Mouse (Mus musculus): ENCODE data around the gene Pygo2. TPM values are rescaled to one million over a fixed set of nuclear protein-coding genes. Genes with fewer than 3 reads are reported as not detected.
"Not testable (repeated sequence)": the region's sequence is repeated elsewhere in the genome, so short reads cannot be mapped to it uniquely, and the experiment has no call there.

The Pygo2 gene
- total RNA-seq, 1 experiment from 2014 or later, result 13.9 TPM

GRCm38 (mm10) chr3:89418170-89418860 lies 11.7 kb upstream of the Pygo2 start, which contains the start of the genes Cks1b and Shc1:
Gene Cks1b, minus strand, starts transcription at chr3:89418383.
Gene Shc1, plus strand, starts transcription at chr3:89418443.
- peak; percentile 88 for ATAC-seq (replicated peaks; ENCODE audit: low read depth, poor library complexity, severe bottlenecking)

- no peak for ATAC-seq (replicated peaks; ENCODE audit: low read depth, poor library complexity, severe bottlenecking)
Observed at GRCm38 (mm10) chr3:89418861-89419250, 11.2 kb upstream of the Pygo2 start.

GRCm38 (mm10) chr3:89419571-89419970 lies 10.4 kb upstream of the Pygo2 start:
- ATAC-seq (replicated peaks; ENCODE audit: low read depth, poor library complexity, severe bottlenecking), result no peak

- no peak for ATAC-seq (replicated peaks; ENCODE audit: low read depth, poor library complexity, severe bottlenecking)
Observed at GRCm38 (mm10) chr3:89419981-89420380, 10.0 kb upstream of the Pygo2 start.

- no peak for ATAC-seq (replicated peaks; ENCODE audit: low read depth, poor library complexity, severe bottlenecking)
Observed at GRCm38 (mm10) chr3:89420421-89420820, 9.6 kb upstream of the Pygo2 start.

- ATAC-seq (replicated peaks; ENCODE audit: low read depth, poor library complexity, severe bottlenecking), result peak; percentile 40
Observed at GRCm38 (mm10) chr3:89421002-89421774, 8.8 kb upstream of the Pygo2 start.

- ATAC-seq (replicated peaks; ENCODE audit: low read depth, poor library complexity, severe bottlenecking), result no peak
Observed at GRCm38 (mm10) chr3:89421810-89422473, 8.1 kb upstream of the Pygo2 start.

GRCm38 (mm10) chr3:89422556-89423205 lies 7.3 kb upstream of the Pygo2 start:
- ATAC-seq (replicated peaks; ENCODE audit: low read depth, poor library complexity, severe bottlenecking), result no peak

- ATAC-seq (replicated peaks; ENCODE audit: low read depth, poor library complexity, severe bottlenecking), result no peak
Observed at GRCm38 (mm10) chr3:89424416-89425140, 5.4 kb upstream of the Pygo2 start.

GRCm38 (mm10) chr3:89425141-89425525 lies 4.9 kb upstream of the Pygo2 start:
- ATAC-seq (replicated peaks; ENCODE audit: low read depth, poor library complexity, severe bottlenecking), result no peak

GRCm38 (mm10) chr3:89425876-89426275 lies 4.1 kb upstream of the Pygo2 start:
- no peak for ATAC-seq (replicated peaks; ENCODE audit: low read depth, poor library complexity, severe bottlenecking)

GRCm38 (mm10) chr3:89429021-89429420 lies 993 bp upstream of the Pygo2 start:
- not testable (repeated sequence) for ATAC-seq (replicated peaks; ENCODE audit: low read depth, poor library complexity, severe bottlenecking)

GRCm38 (mm10) chr3:89432606-89433005 lies 2.6 kb downstream of the Pygo2 start:
- ATAC-seq (replicated peaks; ENCODE audit: low read depth, poor library complexity, severe bottlenecking), result no peak

GRCm38 (mm10) chr3:89434532-89434931 lies 4.5 kb downstream of the Pygo2 start:
- ATAC-seq (replicated peaks; ENCODE audit: low read depth, poor library complexity, severe bottlenecking), result no peak

- ATAC-seq (replicated peaks; ENCODE audit: low read depth, poor library complexity, severe bottlenecking), result no peak
Observed at GRCm38 (mm10) chr3:89435041-89435440, 5.0 kb downstream of the Pygo2 start.

GRCm38 (mm10) chr3:89436176-89437113 lies 6.4 kb downstream of the Pygo2 start, which contains the start of gene Pbxip1:
Gene Pbxip1, plus strand, starts transcription at chr3:89436706.
- ATAC-seq (replicated peaks; ENCODE audit: low read depth, poor library complexity, severe bottlenecking), result peak; percentile 75

- ATAC-seq (replicated peaks; ENCODE audit: low read depth, poor library complexity, severe bottlenecking), result peak; percentile 55
Observed at GRCm38 (mm10) chr3:89437269-89437668, 7.3 kb downstream of the Pygo2 start.

- no peak for ATAC-seq (replicated peaks; ENCODE audit: low read depth, poor library complexity, severe bottlenecking)
Observed at GRCm38 (mm10) chr3:89440691-89441090, 10.7 kb downstream of the Pygo2 start.
